Mouse (Mus musculus): Measurements from ENCODE around the gene B4gat1.

DNA sequence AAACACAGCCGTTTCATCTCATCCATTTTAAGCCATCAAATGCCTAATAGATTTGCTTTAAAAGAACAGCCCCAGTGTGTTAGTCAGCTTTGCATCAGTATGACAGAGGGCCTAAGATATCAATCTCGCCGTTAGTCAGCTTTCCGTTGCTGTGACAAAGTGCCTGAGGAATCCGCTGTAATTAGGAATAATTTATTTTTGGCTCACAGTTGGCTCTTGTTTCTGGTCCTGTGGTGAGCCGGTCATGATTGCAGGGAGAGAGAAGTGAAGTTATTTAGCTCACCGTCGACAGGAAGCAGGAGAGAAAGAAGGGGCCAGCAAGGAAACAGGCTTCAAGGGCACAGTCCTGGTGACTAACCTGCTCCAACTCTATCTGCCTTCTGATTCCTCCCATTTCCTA is 25.5 kb upstream of the B4gat1 start:
- TF ChIP-seq CTCF (IDR thresholded peaks at IDR 0.05; ENCODE audit: control insufficient read depth, insufficient read depth, low read length) (no peak), POLR2A (IDR thresholded peaks at IDR 0.05; ENCODE audit: borderline replicate concordance, control insufficient read depth, low read depth, low read length) (no peak)
